Mouse (Mus musculus): ENCODE results near the gene Gtf3c4. TPM values are rescaled to one million over a fixed set of nuclear protein-coding genes. Genes with fewer than 3 reads are reported as not detected.

Gtf3c4 gene
- polyA plus RNA-seq, 2 experiments: 4.2 to 5.6 TPM

DNA sequence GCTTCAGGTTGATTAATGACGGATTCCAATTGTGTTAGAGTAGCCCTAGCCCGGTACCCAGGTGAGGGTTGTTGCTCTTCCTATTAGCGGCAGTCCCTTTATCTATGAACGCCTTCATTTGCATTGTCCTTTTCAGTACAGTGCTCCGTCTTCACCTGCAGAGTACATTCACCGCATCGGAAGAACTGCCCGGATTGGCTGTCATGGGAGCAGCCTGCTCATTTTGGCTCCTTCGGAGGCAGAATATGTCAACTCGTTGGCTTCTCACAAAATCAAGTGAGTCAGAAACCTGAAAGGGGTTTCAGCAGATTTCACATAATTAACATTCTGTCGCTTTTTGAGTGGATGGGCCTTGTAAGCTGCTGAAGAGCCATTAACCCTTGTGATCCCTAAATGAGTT is 35.4 kb upstream of the Gtf3c4 start:
- ATAC-seq (ENCODE audit: insufficient read depth): no peak
- H3K27ac ChIP-seq: no peak overlapping the region
- TF ChIP-seq EP300 (IDR thresholded peaks at IDR 0.05; ENCODE audit: low read depth) (no peak), CTCF (IDR thresholded peaks at IDR 0.05; ENCODE audit: low read depth) (no peak)
- no peak for DNase-seq (ENCODE audit: low read depth in 3 of 3, low spot score in 3 of 3)
- no peak overlapping the region for H3K4me3 ChIP-seq (ENCODE audit: insufficient read depth in 1 of 2, low read depth in 2 of 2, low read length in 2 of 2)
- H3K4me1 ChIP-seq (replicated peaks; ENCODE audit: control insufficient read depth in 2 of 2, insufficient read depth in 2 of 2, low read length in 1 of 2): no peaks in the 10 kb centered on the region
- H3K9me3 ChIP-seq (ENCODE audit: control insufficient read depth, low read length): no peaks in the 10 kb centered on the region
- H3K27me3 ChIP-seq (ENCODE audit: control insufficient read depth, insufficient read depth, low read length): no peaks in the 10 kb centered on the region
- no peak overlapping the region for H3K4me2 ChIP-seq (ENCODE audit: low read depth)
- H3K9ac ChIP-seq (replicated peaks): no peak overlapping the region
- H3K36me3 ChIP-seq (replicated peaks; ENCODE audit: control insufficient read depth, insufficient read depth, low read depth): no peaks in the 10 kb centered on the region; the same call in none of the 2 replicates
- WGBS (ENCODE audit: insufficient replicate concordance): 79% methylated on average over 11 of the region's 11 CpGs

- H3K27ac ChIP-seq: no peak overlapping the region
- no peak for DNase-seq (ENCODE audit: low read depth in 3 of 3, low spot score in 3 of 3)
- TF ChIP-seq EP300 (IDR thresholded peaks at IDR 0.05; ENCODE audit: low read depth) (no peak), CTCF (IDR thresholded peaks at IDR 0.05; ENCODE audit: low read depth) (no peak)
- 78% methylated on average over 7 of the region's 7 CpGs for WGBS (ENCODE audit: insufficient replicate concordance)
- ATAC-seq (ENCODE audit: insufficient read depth): no peak
- no peaks in the 10 kb centered on the region for H3K4me1 ChIP-seq (replicated peaks; ENCODE audit: control insufficient read depth in 2 of 2, insufficient read depth in 2 of 2, low read length in 1 of 2)
- H3K4me3 ChIP-seq (ENCODE audit: insufficient read depth in 1 of 2, low read depth in 2 of 2, low read length in 2 of 2): no peak overlapping the region
- no peaks in the 10 kb centered on the region for H3K27me3 ChIP-seq (ENCODE audit: control insufficient read depth, insufficient read depth, low read length)
- no peaks in the 10 kb centered on the region for H3K9me3 ChIP-seq (ENCODE audit: control insufficient read depth, low read length)
- no peak overlapping the region for H3K4me2 ChIP-seq (ENCODE audit: low read depth)
- H3K36me3 ChIP-seq (replicated peaks; ENCODE audit: control insufficient read depth, insufficient read depth, low read depth): peaks cover 3% of the 10 kb centered on the region; the same call in 1 of the 2 replicates
- no peak overlapping the region for H3K9ac ChIP-seq (replicated peaks)
Measured at GRCm38 (mm10) chr2:28867495-28867894, 27.3 kb upstream of the Gtf3c4 start.

DNA sequence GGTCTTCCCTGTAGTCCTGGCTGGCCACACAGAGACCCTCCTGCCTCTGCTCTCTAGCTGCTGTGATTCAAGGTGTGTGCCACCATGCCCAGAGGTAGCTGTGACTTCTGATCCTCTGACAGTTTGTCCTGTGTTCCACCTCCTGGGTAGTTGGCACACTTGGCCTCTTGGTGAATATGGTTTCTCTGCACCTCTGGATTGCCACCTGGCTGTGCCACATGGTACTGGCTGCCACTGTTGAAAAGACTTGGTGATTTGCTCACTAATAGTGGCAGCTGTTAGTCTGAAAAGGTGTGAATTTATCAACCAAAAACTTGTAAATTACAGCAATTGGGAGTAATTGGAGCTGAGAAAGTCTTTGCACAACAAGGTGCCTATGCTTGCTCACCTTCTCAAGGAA is 23.7 kb upstream of the Gtf3c4 start:
- Histone ChIP-seq H3K9ac (replicated peaks) (no peak overlapping the region), H3K36me3 (replicated peaks; ENCODE audit: control insufficient read depth, insufficient read depth, low read depth) (peaks cover 11% of the 10 kb centered on the region; the same call in 1 of the 2 replicates), H3K4me1 (replicated peaks; ENCODE audit: control insufficient read depth in 2 of 2, insufficient read depth in 2 of 2, low read length in 1 of 2) (no peaks in the 10 kb centered on the region), H3K27ac (no peak overlapping the region), H3K9me3 (ENCODE audit: control insufficient read depth, low read length) (no peaks in the 10 kb centered on the region), H3K4me3 (ENCODE audit: insufficient read depth in 1 of 2, low read depth in 2 of 2, low read length in 2 of 2) (no peak overlapping the region), H3K27me3 (ENCODE audit: control insufficient read depth, insufficient read depth, low read length) (no peaks in the 10 kb centered on the region), H3K4me2 (ENCODE audit: low read depth) (no peak overlapping the region)
- DNase-seq (ENCODE audit: low read depth in 3 of 3, low spot score in 3 of 3) (no peak), ATAC-seq (ENCODE audit: insufficient read depth) (no peak)
- TF ChIP-seq CTCF (IDR thresholded peaks at IDR 0.05; ENCODE audit: low read depth) (0 out of 2 replicates have a peak, but pooled peaks have one; percentile 12), EP300 (IDR thresholded peaks at IDR 0.05; ENCODE audit: low read depth) (no peak)

- no peak overlapping the region for H3K4me3 ChIP-seq (ENCODE audit: insufficient read depth in 1 of 2, low read depth in 2 of 2, low read length in 2 of 2)
- no peak overlapping the region for H3K4me2 ChIP-seq (ENCODE audit: low read depth)
- no peak overlapping the region for H3K27ac ChIP-seq
- H3K36me3 ChIP-seq (replicated peaks; ENCODE audit: control insufficient read depth, insufficient read depth, low read depth): peaks cover 11% of the 10 kb centered on the region
- H3K9me3 ChIP-seq (ENCODE audit: control insufficient read depth, low read length): no peaks in the 10 kb centered on the region
- H3K9ac ChIP-seq (replicated peaks): no peak overlapping the region
- DNase-seq (ENCODE audit: low read depth in 3 of 3, low spot score in 3 of 3): no peak
- no peak for ATAC-seq (ENCODE audit: insufficient read depth)
- H3K4me1 ChIP-seq (replicated peaks; ENCODE audit: control insufficient read depth in 2 of 2, insufficient read depth in 2 of 2, low read length in 1 of 2): no peaks in the 10 kb centered on the region
- 81% methylated on average over 8 of the region's 8 CpGs for WGBS (ENCODE audit: insufficient replicate concordance)
- H3K27me3 ChIP-seq (ENCODE audit: control insufficient read depth, insufficient read depth, low read length): no peaks in the 10 kb centered on the region
- TF ChIP-seq CTCF (IDR thresholded peaks at IDR 0.05; ENCODE audit: low read depth) (no peak), EP300 (IDR thresholded peaks at IDR 0.05; ENCODE audit: low read depth) (no peak)
Measured at GRCm38 (mm10) chr2:28860678-28861423, 20.7 kb upstream of the Gtf3c4 start.

GRCm38 (mm10) chr2:28859303-28859702 is 19.1 kb upstream of the Gtf3c4 start:
- no peak overlapping the region for H3K9ac ChIP-seq (replicated peaks)
- no peaks in the 10 kb centered on the region for H3K4me1 ChIP-seq (replicated peaks; ENCODE audit: control insufficient read depth in 2 of 2, insufficient read depth in 2 of 2, low read length in 1 of 2)
- ATAC-seq (ENCODE audit: insufficient read depth): no peak
- no peaks in the 10 kb centered on the region for H3K9me3 ChIP-seq (ENCODE audit: control insufficient read depth, low read length)
- no peak overlapping the region for H3K4me3 ChIP-seq (ENCODE audit: insufficient read depth in 1 of 2, low read depth in 2 of 2, low read length in 2 of 2)
- H3K36me3 ChIP-seq (replicated peaks; ENCODE audit: control insufficient read depth, insufficient read depth, low read depth): peaks cover 11% of the 10 kb centered on the region
- H3K27me3 ChIP-seq (ENCODE audit: control insufficient read depth, insufficient read depth, low read length): no peaks in the 10 kb centered on the region
- no peak for DNase-seq (ENCODE audit: low read depth in 3 of 3, low spot score in 3 of 3)
- no peak overlapping the region for H3K27ac ChIP-seq
- 68% methylated on average over 4 of the region's 4 CpGs for WGBS (ENCODE audit: insufficient replicate concordance)
- no peak for TF ChIP-seq EP300 (IDR thresholded peaks at IDR 0.05; ENCODE audit: low read depth)
- TF ChIP-seq CTCF (IDR thresholded peaks at IDR 0.05; ENCODE audit: low read depth): no peak
- H3K4me2 ChIP-seq (ENCODE audit: low read depth): no peak overlapping the region

Data from liver, embryonic 14.5 days (tissue).